8 mouse cellular contexts compared by ENCODE assay signal in the genomic region with DNA sequence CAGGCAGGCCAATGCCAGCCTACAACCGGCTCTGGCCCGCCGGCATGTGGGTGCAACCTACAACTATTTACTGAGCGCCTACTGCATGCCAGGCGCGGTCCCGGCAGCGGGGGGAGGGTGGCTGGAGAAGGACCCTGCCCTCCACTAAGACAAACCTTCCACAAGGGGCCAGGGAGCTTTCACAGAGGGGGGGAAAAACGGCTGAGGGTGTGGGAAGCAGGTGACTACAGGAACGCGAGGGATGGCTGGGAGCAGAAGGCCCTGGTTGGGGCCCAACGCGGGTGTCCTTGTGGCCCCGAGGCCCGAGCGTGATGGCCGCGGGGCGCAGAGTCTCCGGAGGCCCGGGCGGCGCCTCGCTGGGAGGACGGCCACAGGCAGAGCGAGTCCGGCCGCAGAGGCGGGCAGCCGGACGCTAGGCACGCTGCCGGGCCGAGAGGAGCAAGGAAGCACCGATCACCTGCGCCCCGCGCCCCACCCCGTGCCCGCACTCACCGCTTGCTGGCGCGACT. TPM values are rescaled to one million over a fixed set of nuclear protein-coding genes. Genes with fewer than 3 reads are reported as not detected.
DNase-seq lines count a peak whose midpoint lies in the region; ATAC-seq and TF ChIP-seq lines count a peak whose summit lies in the region.

No protein-coding gene starts in this region.

- peak overlapping the region; percentile 89 for H3K27ac ChIP-seq in left cerebral cortex, adult 2 months
- peak overlapping the region; percentile 73; the same call in 1 of the 2 replicates for H3K27ac ChIP-seq in bone marrow, adult 2 months (ENCODE audit: control insufficient read depth, insufficient read depth, low read depth, low read length, poor library complexity)
- peak overlapping the region; percentile 77 for H3K27ac ChIP-seq in forebrain, embryonic 15.5 days (replicated peaks)
- H3K27ac ChIP-seq in liver, embryonic 15.5 days (replicated peaks) = peak overlapping the region; percentile 91

- peak overlapping the region; percentile 84 for H3K9ac ChIP-seq in forebrain, embryonic 15.5 days (replicated peaks)
- peak overlapping the region; percentile 99 for H3K9ac ChIP-seq in liver, embryonic 15.5 days

- peaks cover 29% of the 10 kb centered on the region for H3K36me3 ChIP-seq in forebrain, embryonic 15.5 days
- peaks cover 40% of the 10 kb centered on the region for H3K36me3 ChIP-seq in liver, embryonic 15.5 days (replicated peaks)

- H3K4me1 ChIP-seq in bone marrow, adult 2 months (ENCODE audit: control insufficient read depth, insufficient read depth, low read length) = peaks cover 2% of the 10 kb centered on the region; the same call in 1 of the 2 replicates
- peaks cover 31% of the 10 kb centered on the region for H3K4me1 ChIP-seq in forebrain, embryonic 15.5 days
- peaks cover 67% of the 10 kb centered on the region for H3K4me1 ChIP-seq in liver, embryonic 15.5 days (replicated peaks)

- TF ChIP-seq POLR2A in bone marrow, adult 2 months (IDR thresholded peaks at IDR 0.05; ENCODE audit: borderline replicate concordance, control insufficient read depth, low read depth, low read length) = no peak

- no peak for DNase-seq in left cerebral cortex, adult 2 months (ENCODE audit: extremely low spot score in 1 of 2, low spot score in 2 of 2)
- DNase-seq in left cerebral cortex, adult 11 months (ENCODE audit: low spot score) = no peak
- peak; percentile 71 for DNase-seq in kidney, adult 18-20 months
- DNase-seq in neural tube, embryonic 10.5 days (ENCODE audit: extremely low spot score, low spot score) = peak; percentile 78

- peak overlapping the region; percentile 87 for H3K4me3 ChIP-seq in left cerebral cortex, adult 2 months
- peak overlapping the region; percentile 69 for H3K4me3 ChIP-seq in bone marrow, adult 2 months (replicated peaks; ENCODE audit: control insufficient read depth, low read depth, low read length)
- peak overlapping the region; percentile 97 for H3K4me3 ChIP-seq in forebrain, embryonic 15.5 days
- peak overlapping the region; percentile 91 for H3K4me3 ChIP-seq in liver, embryonic 15.5 days (replicated peaks)

- peak overlapping the region; percentile 97 for H3K4me2 ChIP-seq in forebrain, embryonic 15.5 days (replicated peaks)
- peak overlapping the region; percentile 96 for H3K4me2 ChIP-seq in liver, embryonic 15.5 days

- no peaks in the 10 kb centered on the region for H3K27me3 ChIP-seq in forebrain, embryonic 15.5 days
- no peaks in the 10 kb centered on the region for H3K27me3 ChIP-seq in liver, embryonic 15.5 days

- intact Hi-C loops in left cerebral cortex, adult 2 months (cut with DNase I) = no loop called here

- no peaks in the 10 kb centered on the region for H3K9me3 ChIP-seq in forebrain, embryonic 15.5 days
- no peaks in the 10 kb centered on the region for H3K9me3 ChIP-seq in liver, embryonic 15.5 days (replicated peaks)

- no peak for TF ChIP-seq CTCF in left cerebral cortex, adult 2 months (IDR thresholded peaks at IDR 0.05)
- no peak for TF ChIP-seq CTCF in bone marrow, adult 2 months (IDR thresholded peaks at IDR 0.05; ENCODE audit: control insufficient read depth, insufficient read depth, low read length)

- under 1% methylated on average over 40 of the region's 43 CpGs for WGBS in bone marrow, adult 2 months
- WGBS in forebrain, embryonic 15.5 days = under 1% methylated on average over 40 of the region's 43 CpGs
- 1% methylated on average over 43 of the region's 43 CpGs for WGBS in liver, embryonic 15.5 days (ENCODE audit: insufficient replicate concordance)

- no peak; the same call in none of the 2 replicates for ATAC-seq in forebrain, embryonic 15.5 days (replicated peaks)
- ATAC-seq in liver, embryonic 15.5 days (ENCODE audit: insufficient read depth) = peak; percentile 35
- no peak for ATAC-seq in activated CD4-positive, CD25-positive, alpha-beta regulatory T cell, adult 4 months

RNA-seq across cellular contexts. Expression of a gene that starts 0.4 kb away (rescaled TPM):
- total RNA-seq in left cerebral cortex, adult 2 months (2021) = 100 to 1,000 TPM; 219 to 244 TPM
- 108 and 168 TPM in 2 replicates for polyA plus RNA-seq in bone marrow, adult 2 months (2011; ENCODE audit: insufficient read depth, insufficient read length, low replicate concordance, missing spikeins)
- polyA plus RNA-seq in forebrain, embryonic 15.5 days (2015; fragmentation: Nextera tagmentation; extraction: Ambion mirVana) = 126 and 127 TPM in 2 replicates
- 83.0 and 98.2 TPM in 2 replicates for polyA plus RNA-seq in liver, embryonic 15.5 days (2015; fragmentation: Nextera tagmentation; extraction: Ambion mirVana)
- 1 to 10 TPM; 1.7 to 4.7 TPM for polyA plus RNA-seq in activated CD4-positive, CD25-positive, alpha-beta regulatory T cell, adult 4 months (2017; shearing (Covaris generic))

RNA-seq across cellular contexts. Expression of a gene that starts 0.6 kb away (rescaled TPM):
- 1 to 10 TPM; 3.9 to 5.0 TPM for total RNA-seq in left cerebral cortex, adult 2 months (2021)
- 2.2 and 3.1 TPM in 2 replicates for polyA plus RNA-seq in bone marrow, adult 2 months (2011; ENCODE audit: insufficient read depth, insufficient read length, low replicate concordance, missing spikeins)
- polyA plus RNA-seq in forebrain, embryonic 15.5 days (2015; fragmentation: Nextera tagmentation; extraction: Ambion mirVana) = 10.3 and 12.7 TPM in 2 replicates
- 11.0 and 12.1 TPM in 2 replicates for polyA plus RNA-seq in liver, embryonic 15.5 days (2015; fragmentation: Nextera tagmentation; extraction: Ambion mirVana)
- 1 to 10 TPM; 1.4 to 1.9 TPM for polyA plus RNA-seq in activated CD4-positive, CD25-positive, alpha-beta regulatory T cell, adult 4 months (2017; shearing (Covaris generic))

RNA-seq across cellular contexts. Expression of a gene that starts 20.5 kb away (rescaled TPM):
- not detected for total RNA-seq in left cerebral cortex, adult 2 months (2021)
- polyA plus RNA-seq in bone marrow, adult 2 months (2011; ENCODE audit: insufficient read depth, insufficient read length, low replicate concordance, missing spikeins) = 0.47 and 1.9 TPM in 2 replicates
- polyA plus RNA-seq in forebrain, embryonic 15.5 days (2015; fragmentation: Nextera tagmentation; extraction: Ambion mirVana) = 0.75 and 1.4 TPM in 2 replicates
- 0.60 and 0.91 TPM in 2 replicates for polyA plus RNA-seq in liver, embryonic 15.5 days (2015; fragmentation: Nextera tagmentation; extraction: Ambion mirVana)
- polyA plus RNA-seq in activated CD4-positive, CD25-positive, alpha-beta regulatory T cell, adult 4 months (2017; shearing (Covaris generic)) = 1 to 10 TPM; 5.6 to 5.9 TPM

RNA-seq across cellular contexts. Expression of a gene that starts 20.7 kb away (rescaled TPM):
- 10 to 100 TPM; 36.5 to 37.3 TPM for total RNA-seq in left cerebral cortex, adult 2 months (2021)
- polyA plus RNA-seq in bone marrow, adult 2 months (2011; ENCODE audit: insufficient read depth, insufficient read length, low replicate concordance, missing spikeins) = 17.8 and 27.6 TPM in 2 replicates
- 42.3 and 44.0 TPM in 2 replicates for polyA plus RNA-seq in forebrain, embryonic 15.5 days (2015; fragmentation: Nextera tagmentation; extraction: Ambion mirVana)
- 64.3 and 76.1 TPM in 2 replicates for polyA plus RNA-seq in liver, embryonic 15.5 days (2015; fragmentation: Nextera tagmentation; extraction: Ambion mirVana)
- polyA plus RNA-seq in activated CD4-positive, CD25-positive, alpha-beta regulatory T cell, adult 4 months (2017; shearing (Covaris generic)) = 100 to 1,000 TPM; 117 to 127 TPM

RNA-seq across cellular contexts. Expression of a gene that starts 22.3 kb away (rescaled TPM):
- 1 to 10 TPM in 1 of 2 experiments, under 1 TPM in 1; 0.94 to 1.3 TPM for total RNA-seq in left cerebral cortex, adult 2 months (2021)
- polyA plus RNA-seq in bone marrow, adult 2 months (2011; ENCODE audit: insufficient read depth, insufficient read length, low replicate concordance, missing spikeins) = 10.1 and 17.9 TPM in 2 replicates
- polyA plus RNA-seq in forebrain, embryonic 15.5 days (2015; fragmentation: Nextera tagmentation; extraction: Ambion mirVana) = 24.6 and 26.9 TPM in 2 replicates
- 27.3 and 33.4 TPM in 2 replicates for polyA plus RNA-seq in liver, embryonic 15.5 days (2015; fragmentation: Nextera tagmentation; extraction: Ambion mirVana)
- 10 to 100 TPM in 1 of 2 experiments, 1 to 10 TPM in 1; 8.3 to 14.2 TPM for polyA plus RNA-seq in activated CD4-positive, CD25-positive, alpha-beta regulatory T cell, adult 4 months (2017; shearing (Covaris generic))

Comparison
In these comparisons a context has a peak if more than half of its experiments do, and no peak if none do; other contexts are left out.
1. DNase-seq: peak in kidney, adult 18-20 months (single experiment) and neural tube, embryonic 10.5 days (single experiment); none in left cerebral cortex, adult 2 months (0 of 2) and left cerebral cortex, adult 11 months (single experiment).
2. RNA of a gene that starts 0.4 kb away (polyA plus RNA-seq): 108 to 168 TPM in bone marrow, adult 2 months, 126 to 127 TPM in forebrain, embryonic 15.5 days and 83.0 to 98.2 TPM in liver, embryonic 15.5 days; 1.7 to 4.7 TPM in activated CD4-positive, CD25-positive, alpha-beta regulatory T cell, adult 4 months; every median in the first group is over 10 times any median in the second.
3. Peak in every context shown above with its lines, with median percentiles within 50 percentile points of each other: H3K27ac ChIP-seq and H3K4me3 ChIP-seq.